Mouse (Mus musculus) layer of hippocampus, adult 8-10 months (tissue): Measurements from ENCODE around the gene Gm14137. TPM values are rescaled to one million over a fixed set of nuclear protein-coding genes. Genes with fewer than 3 reads are reported as not detected.

Source experiments
- DNase-seq, 2 experiments: peaks; one replicate each; pipeline ENCODE4 v3.0.0; 2022; ENCODE audit warnings: low spot score in 2 of 2
- total RNA-seq, 4 experiments: library from RNA; stranded (reverse); gene quantifications; 2 replicates each; pipeline ENCODE4 v1.2.4; 2022

Gene Gm14137
- total RNA-seq, 4 experiments from 2014 or later = not detected

GRCm38 (mm10) chr2:119172446-119172845 lies 1.9 kb upstream of the Gm14137 start:
- DNase-seq = no peak

DNA sequence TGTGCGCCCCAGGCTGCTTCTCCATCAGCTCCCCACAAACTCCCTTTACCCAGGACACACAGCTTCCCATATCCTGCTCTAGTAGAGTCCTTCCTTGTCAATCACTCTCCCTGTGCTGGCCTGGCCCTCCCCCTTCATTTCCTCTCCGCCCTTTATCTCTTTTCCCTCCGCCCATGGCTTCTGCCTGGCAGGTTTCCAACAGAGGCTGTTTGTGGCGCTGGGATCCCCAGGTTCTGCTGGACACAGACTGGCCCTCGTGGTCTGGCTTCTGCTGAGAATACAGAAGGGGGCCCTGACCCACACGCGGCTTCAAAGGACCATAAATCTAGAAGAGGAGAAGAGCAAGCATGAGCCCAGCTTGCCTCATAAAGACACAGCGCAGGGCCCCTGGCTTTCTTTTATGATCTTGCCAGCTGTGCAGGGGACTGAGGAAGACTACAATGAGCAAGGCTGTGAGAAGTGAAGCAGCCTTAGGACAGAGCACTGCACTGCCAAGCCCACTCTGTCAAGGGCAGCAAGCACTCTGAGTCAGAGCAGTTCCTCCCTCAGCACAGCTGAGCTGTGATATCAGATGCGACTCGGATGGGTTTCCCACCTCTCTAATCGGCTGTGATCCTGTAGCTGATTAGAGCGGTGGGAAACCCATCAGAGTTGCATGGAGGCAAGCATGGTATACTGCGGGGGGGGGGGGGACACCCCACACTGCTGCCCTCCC lies 1.3 kb upstream of the Gm14137 start:
- DNase-seq = no peak

- DNase-seq = no peak
These were observed 557 bp downstream of the Gm14137 start for GRCm38 (mm10) chr2:119174866-119175265.

GRCm38 (mm10) chr2:119175614-119176013 lies 1.3 kb downstream of the Gm14137 start:
- DNase-seq = no peak

DNA sequence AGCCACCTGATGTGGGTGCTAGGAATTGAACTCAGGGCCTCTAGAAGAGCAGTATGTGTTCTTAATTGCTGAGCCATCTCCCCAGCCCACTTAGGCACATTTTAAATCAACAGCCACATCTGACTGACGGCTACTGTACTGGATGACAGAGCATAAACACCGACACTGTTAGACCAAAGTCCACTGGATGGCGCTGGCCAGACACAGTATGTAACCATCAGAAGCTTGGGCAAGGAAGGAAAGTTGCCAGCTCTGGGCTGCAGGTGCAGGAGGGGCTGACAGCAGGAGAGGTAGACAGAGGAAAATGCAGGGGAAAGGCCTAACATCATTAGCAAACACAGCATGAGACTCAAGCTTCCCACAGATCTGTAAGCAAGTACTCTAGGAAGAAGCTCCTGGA lies 2.5 kb downstream of the Gm14137 start:
- no peak for DNase-seq

DNA sequence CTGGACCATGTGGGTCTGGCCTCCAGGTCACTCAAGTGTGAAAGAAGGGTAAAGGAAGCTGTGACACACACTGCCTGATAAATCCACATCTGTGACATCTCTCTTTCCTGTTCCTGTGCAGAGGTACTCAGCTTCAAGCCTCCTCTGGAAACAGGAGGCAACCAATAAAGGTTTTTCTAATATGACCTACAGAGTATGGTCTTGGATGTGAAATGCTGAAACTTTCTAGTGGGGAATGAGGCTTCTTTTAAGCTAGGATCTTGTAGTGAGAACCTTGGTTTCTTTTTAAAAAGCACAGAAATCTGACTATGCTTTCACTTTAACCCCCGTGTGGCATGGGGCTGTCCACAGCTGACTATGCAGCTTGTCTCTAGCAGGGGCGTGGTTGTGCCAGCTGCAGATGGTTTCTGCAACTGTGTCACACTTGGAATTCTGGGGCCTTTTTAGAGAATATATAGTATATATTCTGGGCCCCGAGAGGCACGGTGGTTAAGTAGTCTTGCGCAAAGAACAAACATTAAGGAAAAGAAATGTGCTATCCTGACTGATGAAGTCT lies 3.2 kb downstream of the Gm14137 start:
- no peak for DNase-seq

GRCm38 (mm10) chr2:119182914-119183313 lies 8.6 kb downstream of the Gm14137 start:
- no peak for DNase-seq

- DNase-seq = peak; percentile 51 to 82
These were observed 14.9 kb downstream of the Gm14137 start for GRCm38 (mm10) chr2:119189029-119189710.

- DNase-seq = no peak
These were observed 16.7 kb downstream of the Gm14137 start for GRCm38 (mm10) chr2:119190969-119191368.

- no peak for DNase-seq
These were observed 19.8 kb downstream of the Gm14137 start for GRCm38 (mm10) chr2:119194140-119194539.

DNA sequence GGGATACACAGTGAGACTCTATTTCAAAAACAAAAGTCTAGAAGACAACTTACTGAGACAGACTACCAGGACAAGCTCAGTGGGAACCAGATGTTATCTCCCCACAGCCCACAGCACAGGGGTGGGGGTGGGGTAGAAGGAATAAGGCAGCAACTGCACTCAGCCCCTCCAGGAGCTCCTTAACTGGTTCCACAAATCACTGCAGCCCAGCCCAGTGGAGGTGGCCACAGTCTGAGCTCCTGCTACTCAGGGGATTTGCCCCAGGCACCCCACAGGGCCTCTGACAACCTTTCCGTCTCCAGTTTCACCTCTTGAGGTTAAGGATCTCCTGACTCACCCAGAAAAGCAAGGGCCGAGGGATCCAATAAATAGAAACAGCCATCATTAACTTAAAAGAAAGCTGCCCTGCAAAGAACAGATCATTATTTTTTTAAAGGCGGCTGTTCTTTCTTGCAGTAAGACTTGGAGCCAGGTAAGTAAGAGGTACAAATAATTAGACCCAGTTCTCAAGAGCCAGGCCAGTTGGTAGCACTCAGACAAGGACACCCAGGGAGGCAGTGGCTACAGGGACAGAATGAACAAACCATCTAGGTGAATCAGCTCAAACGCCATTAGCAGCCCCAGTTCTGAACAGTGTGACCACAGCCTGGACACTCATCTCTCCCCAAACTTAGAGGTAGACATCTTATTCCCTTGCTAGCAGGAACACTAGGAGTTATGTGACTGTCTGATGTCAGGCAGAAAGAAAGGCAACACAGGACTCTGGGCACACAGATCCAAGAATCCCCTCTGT lies 22.2 kb downstream of the Gm14137 start:
- DNase-seq = no peak

GRCm38 (mm10) chr2:119197493-119197892 lies 23.2 kb downstream of the Gm14137 start:
- DNase-seq = no peak

DNA sequence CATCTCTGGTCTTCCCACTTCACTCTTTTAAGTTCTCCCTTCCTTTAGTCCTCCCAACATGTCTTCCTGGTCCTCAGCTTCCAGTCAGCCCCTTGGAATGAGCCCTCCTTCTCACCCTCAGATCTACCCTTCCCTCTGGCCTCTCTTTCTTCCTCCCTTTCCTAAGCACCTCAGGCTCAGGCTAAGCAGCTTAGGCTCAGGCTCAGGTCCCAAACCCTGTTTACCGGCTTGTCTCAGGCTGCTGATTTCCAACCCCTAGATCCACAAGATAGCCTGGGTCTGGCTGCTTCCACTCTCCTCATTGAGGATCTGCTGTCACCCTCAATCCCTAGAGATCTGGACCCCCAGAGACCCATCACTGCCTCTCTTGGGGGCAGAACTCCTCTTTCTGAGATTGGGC lies 23.7 kb downstream of the Gm14137 start:
- DNase-seq = no peak

- no peak for DNase-seq
These were observed 24.6 kb downstream of the Gm14137 start for GRCm38 (mm10) chr2:119198934-119199333.

- no peak for DNase-seq
These were observed 28.7 kb downstream of the Gm14137 start for GRCm38 (mm10) chr2:119202914-119203453.

DNA sequence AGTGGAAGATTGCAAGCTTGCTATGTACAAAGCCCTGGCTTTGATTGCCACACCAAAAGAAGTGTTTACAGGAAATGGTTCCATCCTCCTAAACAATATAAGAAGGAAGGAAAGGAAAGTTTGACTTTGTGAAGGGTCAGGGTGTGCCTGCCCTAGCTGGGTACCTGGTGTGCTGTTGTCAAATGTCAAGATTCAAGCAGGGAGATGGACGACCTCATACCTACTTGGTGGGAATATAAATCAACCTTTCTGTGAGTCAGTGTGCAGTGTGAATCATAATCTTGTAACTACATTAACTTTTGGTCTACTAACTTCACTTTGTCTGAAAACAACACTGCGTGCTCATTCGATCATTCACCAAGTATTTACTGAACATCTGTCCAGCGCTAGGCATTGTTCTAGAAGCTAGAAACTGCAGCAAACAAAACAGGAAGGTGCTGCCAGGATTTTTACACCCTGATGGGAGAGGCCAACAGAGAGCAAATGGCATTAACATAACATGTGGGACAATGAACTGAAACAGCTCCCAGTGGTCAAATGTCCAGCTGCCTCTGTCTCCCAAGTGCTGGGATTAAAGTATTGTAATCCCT lies 29.7 kb downstream of the Gm14137 start:
- no peak for DNase-seq

DNA sequence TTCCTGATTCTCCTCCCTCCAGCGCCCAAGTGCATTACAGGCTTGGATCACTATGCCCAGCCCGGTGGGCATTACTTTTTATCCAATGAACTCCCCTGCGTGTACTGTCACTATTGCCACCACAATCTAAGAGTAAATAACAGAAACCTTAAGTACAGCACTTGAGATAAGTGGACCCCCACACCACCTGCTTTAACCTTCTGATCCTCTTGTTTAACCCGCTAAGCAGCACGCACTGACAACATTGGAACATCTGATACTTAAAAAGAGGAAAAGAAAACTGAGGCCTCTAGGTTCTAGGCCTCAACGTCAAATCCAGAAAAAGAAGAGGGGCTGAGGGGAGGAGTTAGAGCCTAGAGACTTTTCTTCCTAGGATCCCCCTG lies 33.6 kb downstream of the Gm14137 start:
- no peak for DNase-seq

- peak; percentile 96 to 97 for DNase-seq
These were observed 34.3 kb downstream of the Gm14137 start, which contains the start of the genes Zfyve19 and Dnajc17 for GRCm38 (mm10) chr2:119208344-119209175. Gene Zfyve19 (plus strand): TSS chr2:119208617. Gene Dnajc17 (minus strand): TSS chr2:119208795.

DNA sequence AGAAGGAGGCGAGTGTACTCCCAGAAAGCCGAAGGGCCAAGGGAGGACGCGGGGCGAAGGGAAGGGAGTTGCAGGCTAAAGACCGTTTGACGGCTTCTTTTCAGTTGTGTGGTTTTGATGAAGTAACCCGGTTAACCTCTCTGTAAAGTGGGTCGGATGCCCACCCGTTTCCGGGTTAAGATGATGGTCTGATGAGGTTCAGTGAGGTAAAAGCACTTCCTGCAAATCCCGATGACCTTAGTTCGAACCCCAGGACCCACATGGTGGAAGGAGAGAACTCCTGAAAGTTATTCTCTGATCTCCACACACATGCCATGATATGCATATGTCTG lies 34.8 kb downstream of the Gm14137 start:
- DNase-seq = no peak
